Mouse (Mus musculus): Measurements from ENCODE around the gene Prune2. TPM values are rescaled to one million over a fixed set of nuclear protein-coding genes. Genes with fewer than 3 reads are reported as not detected.

Prune2 gene
- total RNA-seq, 2 experiments from 2014 or later = 10.5 to 13.5 TPM

DNA sequence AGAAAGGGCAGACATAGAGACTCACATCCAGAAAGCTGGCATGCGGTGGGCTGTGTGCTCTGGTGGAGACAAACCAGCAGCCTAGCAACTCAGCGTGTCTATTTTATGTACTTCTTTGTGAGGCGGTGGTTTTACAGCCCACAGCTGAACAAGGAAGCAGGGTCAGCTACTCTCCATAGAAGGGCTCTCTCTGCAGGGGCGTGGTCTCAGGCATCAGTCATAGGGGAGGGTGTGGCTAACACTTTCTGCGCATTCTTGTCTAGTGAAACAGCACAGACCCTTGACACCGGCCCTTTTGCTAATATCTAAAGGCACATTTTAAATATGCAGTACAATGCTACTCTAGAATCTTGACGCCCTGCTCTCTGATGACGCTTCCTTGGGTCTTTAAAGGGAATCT is 300.5 kb downstream of the Prune2 start:
- no peak for DNase-seq (ENCODE audit: low spot score)

DNA sequence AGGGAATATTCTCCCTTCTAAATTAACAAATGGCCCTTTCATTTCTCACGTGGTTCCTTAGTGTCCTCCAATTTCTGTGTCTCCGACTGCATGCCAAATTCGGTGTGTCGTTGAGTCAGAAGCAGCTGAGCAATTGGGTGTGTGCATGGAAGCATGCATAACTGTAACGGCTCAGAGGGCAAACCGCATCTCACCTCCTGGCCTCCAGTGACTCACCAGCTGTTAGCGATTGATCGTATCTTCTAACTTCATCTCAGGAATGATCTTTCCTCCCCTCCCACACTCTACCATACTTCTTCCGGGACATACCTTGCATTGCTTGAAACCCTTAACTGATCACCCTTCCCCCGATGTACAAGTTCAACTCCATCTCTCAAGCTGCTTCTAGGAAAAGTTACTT is 300.9 kb downstream of the Prune2 start:
- DNase-seq (ENCODE audit: low spot score) = no peak

GRCm38 (mm10) chr19:17263181-17263580 is 307.3 kb downstream of the Prune2 start:
- no peak for DNase-seq (ENCODE audit: low spot score)

- DNase-seq (ENCODE audit: low spot score) = no peak
These were observed 307.9 kb downstream of the Prune2 start for GRCm38 (mm10) chr19:17263679-17264370.

DNA sequence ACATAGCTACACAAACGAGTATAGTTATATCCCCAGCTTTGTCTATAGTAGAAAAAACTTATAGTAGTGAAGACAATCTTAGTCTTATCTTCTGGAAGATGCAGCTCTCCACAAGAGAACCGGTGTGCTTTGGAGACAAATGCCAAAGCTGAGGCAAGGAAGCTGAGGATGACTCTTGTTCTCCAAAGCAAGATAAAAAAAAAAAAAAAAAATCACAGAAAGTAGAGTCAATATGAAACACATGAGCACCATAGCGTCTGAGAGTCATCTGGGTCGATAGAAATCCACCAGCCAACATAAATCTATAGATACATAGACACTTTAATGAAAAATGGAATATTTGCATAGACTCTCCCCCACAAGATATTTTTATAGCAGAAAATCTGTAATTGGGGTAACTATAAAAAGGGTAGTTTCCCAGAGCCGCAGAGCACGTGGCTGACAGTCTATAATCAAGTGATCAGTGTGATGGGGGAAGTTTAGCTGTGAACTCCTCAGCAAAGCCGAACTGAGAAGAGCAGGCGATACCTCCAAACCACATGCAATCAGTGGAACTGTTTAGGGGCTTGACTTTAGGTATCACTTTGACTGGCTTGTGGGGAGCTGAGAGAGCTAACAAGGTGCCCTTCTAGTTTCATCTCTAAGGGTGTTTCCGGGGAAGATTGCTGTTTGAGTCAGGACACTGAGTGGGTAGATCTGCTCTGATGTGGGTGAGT is 308.7 kb downstream of the Prune2 start:
- no peak for DNase-seq (ENCODE audit: low spot score)

- no peak for DNase-seq (ENCODE audit: low spot score)
These were observed 312.8 kb downstream of the Prune2 start for GRCm38 (mm10) chr19:17268669-17269068.

- DNase-seq (ENCODE audit: low spot score) = peak; percentile 2
These were observed 315.3 kb downstream of the Prune2 start for GRCm38 (mm10) chr19:17271179-17271622.

DNA sequence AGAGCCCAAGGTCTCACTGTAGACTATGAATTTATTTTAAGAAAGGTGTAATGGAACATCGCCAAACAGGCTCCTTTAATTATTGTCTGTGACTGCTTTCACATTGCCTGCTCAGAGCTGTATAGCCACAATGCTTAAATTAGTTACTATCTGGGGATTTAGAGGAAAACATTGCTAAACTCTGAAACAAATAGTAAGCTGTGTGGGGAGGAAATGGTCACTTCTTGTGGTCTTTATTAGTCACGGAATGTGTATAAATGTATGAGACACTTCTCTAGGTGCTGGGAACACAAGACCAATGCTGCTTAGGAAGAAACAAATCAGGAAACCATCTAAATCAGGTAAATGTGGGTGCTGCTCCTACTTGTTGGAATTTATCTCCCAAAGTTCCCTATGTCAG is 317.1 kb downstream of the Prune2 start:
- DNase-seq (ENCODE audit: low spot score) = no peak

Other genes starting within 250 kb of the Prune2 start
- 10 to 100 TPM; 23.0 to 25.5 TPM for gene Vps13a, start 175.2 kb upstream of the Prune2 start, total RNA-seq (2021)
- gene Foxb2, start 82.3 kb upstream of the Prune2 start, total RNA-seq (2021) = not detected

All from gastrocnemius, adult 18-20 months (tissue).